ENCODE assay signal across 8 mouse cellular contexts in the genomic region with DNA sequence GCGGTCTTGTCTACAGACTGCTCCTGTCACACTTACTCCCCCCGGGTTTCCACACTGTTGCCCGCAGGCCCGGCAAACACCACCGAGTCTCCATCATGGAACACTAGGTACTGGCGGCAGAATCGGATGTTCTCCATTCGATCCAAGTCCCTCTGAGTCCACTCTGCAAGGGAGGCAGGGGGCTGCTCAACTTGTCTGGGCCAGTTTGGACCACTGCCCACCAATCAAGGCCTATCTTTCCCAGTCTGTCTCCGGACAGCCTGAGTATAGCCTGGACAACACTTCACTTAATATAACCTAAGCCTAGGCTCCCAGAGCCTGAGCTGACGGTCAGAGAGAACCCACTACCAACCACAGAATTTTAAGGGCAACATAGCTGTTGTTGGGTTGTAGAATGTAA. TPM values are rescaled to one million over a fixed set of nuclear protein-coding genes. Genes with fewer than 3 reads are reported as not detected.
DNase-seq lines count a peak whose midpoint lies in the region; ATAC-seq and TF ChIP-seq lines count a peak whose summit lies in the region.

No protein-coding gene starts in this region.

- no peak for DNase-seq in kidney, adult 2 months
- no peak for DNase-seq in kidney, postnatal 4 days
- DNase-seq in adipocyte (ENCODE audit: low spot score), result peak; percentile 12
- DNase-seq in spleen, adult 12 weeks (ENCODE audit: low spot score), result no peak
- DNase-seq in urinary bladder, adult 2 months (ENCODE audit: low spot score), result no peak
- no peak for DNase-seq in spleen, postnatal 36 days (ENCODE audit: low spot score in 2 of 2)

- 34% methylated on average over 10 of the region's 10 CpGs for WGBS in kidney, adult 2 months
- 77% methylated on average over 10 of the region's 10 CpGs for WGBS in hindbrain, embryonic 13.5 days
- WGBS in midbrain, embryonic 15.5 days, result 65% methylated on average over 10 of the region's 10 CpGs

- H3K4me3 ChIP-seq in kidney, adult 2 months (ENCODE audit: insufficient read depth, low read depth, low read length), result peak overlapping the region; percentile 83
- H3K4me3 ChIP-seq in hindbrain, embryonic 13.5 days, result peak overlapping the region; percentile 75
- peak overlapping the region; percentile 61 for H3K4me3 ChIP-seq in midbrain, embryonic 15.5 days

- H3K27ac ChIP-seq in kidney, adult 2 months (ENCODE audit: insufficient read depth, low read depth, low read length), result peak overlapping the region; percentile 74
- peak overlapping the region; percentile 83; the same call in 1 of the 2 replicates for H3K27ac ChIP-seq in hindbrain, embryonic 13.5 days
- H3K27ac ChIP-seq in midbrain, embryonic 15.5 days, result no peak overlapping the region; the same call in 1 of the 2 replicates

- no peaks in the 10 kb centered on the region for H3K27me3 ChIP-seq in kidney, adult 2 months (replicated peaks; ENCODE audit: control insufficient read depth, insufficient read depth, low read length)
- no peaks in the 10 kb centered on the region for H3K27me3 ChIP-seq in hindbrain, embryonic 13.5 days
- H3K27me3 ChIP-seq in midbrain, embryonic 15.5 days (replicated peaks), result no peaks in the 10 kb centered on the region

- ATAC-seq in hindbrain, embryonic 13.5 days (ENCODE audit: low FRiP score), result 0 out of 2 replicates have a peak, but pooled peaks have one; percentile 2
- peak; percentile 12; the same call in 1 of the 2 replicates for ATAC-seq in midbrain, embryonic 15.5 days (replicated peaks)

- H3K4me2 ChIP-seq in hindbrain, embryonic 13.5 days, result peak overlapping the region; percentile 96
- H3K4me2 ChIP-seq in midbrain, embryonic 15.5 days, result peak overlapping the region; percentile 96

- peaks cover 15% of the 10 kb centered on the region for H3K4me1 ChIP-seq in kidney, adult 2 months (ENCODE audit: control insufficient read depth, insufficient read depth, low read length)
- peaks cover 30% of the 10 kb centered on the region for H3K4me1 ChIP-seq in hindbrain, embryonic 13.5 days (replicated peaks)
- H3K4me1 ChIP-seq in midbrain, embryonic 15.5 days, result peaks cover 20% of the 10 kb centered on the region

- no peak for TF ChIP-seq POLR2A in kidney, adult 2 months (IDR thresholded peaks at IDR 0.05; ENCODE audit: low read depth, low read length)

- no peaks in the 10 kb centered on the region for H3K9me3 ChIP-seq in hindbrain, embryonic 13.5 days
- no peaks in the 10 kb centered on the region for H3K9me3 ChIP-seq in midbrain, embryonic 15.5 days

- H3K9ac ChIP-seq in hindbrain, embryonic 13.5 days, result peak overlapping the region; percentile 88
- H3K9ac ChIP-seq in midbrain, embryonic 15.5 days, result peak overlapping the region; percentile 75

- peaks cover 3% of the 10 kb centered on the region for H3K36me3 ChIP-seq in kidney, adult 2 months (ENCODE audit: control insufficient read depth, insufficient read depth, low read length)
- peaks cover 53% of the 10 kb centered on the region for H3K36me3 ChIP-seq in hindbrain, embryonic 13.5 days
- peaks cover 17% of the 10 kb centered on the region for H3K36me3 ChIP-seq in midbrain, embryonic 15.5 days (replicated peaks)

- TF ChIP-seq CTCF in kidney, adult 2 months (conservative IDR thresholded peaks at IDR 0.05; ENCODE audit: insufficient read depth, insufficient read length, low read depth, low read length), result no peak

RNA-seq across cellular contexts. Expression of gene Apeh, which starts 0.8 kb away (rescaled TPM):
- 299 and 327 TPM in 2 replicates for polyA plus RNA-seq in kidney, adult 2 months (2012; rRNA removed)
- 57.7 and 57.8 TPM in 2 replicates for polyA plus RNA-seq in hindbrain, embryonic 13.5 days (2015; fragmentation: Nextera tagmentation; extraction: Ambion mirVana)
- 54.7 and 61.3 TPM in 2 replicates for polyA plus RNA-seq in midbrain, embryonic 15.5 days (2015; fragmentation: Nextera tagmentation; extraction: Ambion mirVana)
- 58.4 and 64.1 TPM in 2 replicates for polyA plus RNA-seq in urinary bladder, adult 2 months (2012; rRNA removed)

RNA-seq across cellular contexts. Expression of gene Rnf123, which starts 10.4 kb away (rescaled TPM):
- 92.1 and 106 TPM in 2 replicates for polyA plus RNA-seq in kidney, adult 2 months (2012; rRNA removed)
- 42.8 and 43.1 TPM in 2 replicates for polyA plus RNA-seq in hindbrain, embryonic 13.5 days (2015; fragmentation: Nextera tagmentation; extraction: Ambion mirVana)
- 54.7 and 55.0 TPM in 2 replicates for polyA plus RNA-seq in midbrain, embryonic 15.5 days (2015; fragmentation: Nextera tagmentation; extraction: Ambion mirVana)
- polyA plus RNA-seq in urinary bladder, adult 2 months (2012; rRNA removed), result 54.6 and 60.6 TPM in 2 replicates

RNA-seq across cellular contexts. Expression of gene Mst1, which starts 13.3 kb away (rescaled TPM):
- 0.31 and 0.39 TPM in 2 replicates for polyA plus RNA-seq in kidney, adult 2 months (2012; rRNA removed)
- polyA plus RNA-seq in hindbrain, embryonic 13.5 days (2015; fragmentation: Nextera tagmentation; extraction: Ambion mirVana), result not detected in 2 replicates
- polyA plus RNA-seq in midbrain, embryonic 15.5 days (2015; fragmentation: Nextera tagmentation; extraction: Ambion mirVana), result not detected in 2 replicates
- polyA plus RNA-seq in urinary bladder, adult 2 months (2012; rRNA removed), result 5.6 and 6.2 TPM in 2 replicates

RNA-seq across cellular contexts. Expression of gene Amigo3, which starts 40.6 kb away (rescaled TPM):
- 1.2 and 1.3 TPM in 2 replicates for polyA plus RNA-seq in kidney, adult 2 months (2012; rRNA removed)
- 3.1 and 3.4 TPM in 2 replicates for polyA plus RNA-seq in hindbrain, embryonic 13.5 days (2015; fragmentation: Nextera tagmentation; extraction: Ambion mirVana)
- polyA plus RNA-seq in midbrain, embryonic 15.5 days (2015; fragmentation: Nextera tagmentation; extraction: Ambion mirVana), result 3.5 and 3.6 TPM in 2 replicates
- polyA plus RNA-seq in urinary bladder, adult 2 months (2012; rRNA removed), result 2.3 and 2.6 TPM in 2 replicates

RNA-seq across cellular contexts. Expression of gene Gmppb, which starts 44.5 kb away (rescaled TPM):
- 14.0 and 16.0 TPM in 2 replicates for polyA plus RNA-seq in kidney, adult 2 months (2012; rRNA removed)
- polyA plus RNA-seq in hindbrain, embryonic 13.5 days (2015; fragmentation: Nextera tagmentation; extraction: Ambion mirVana), result 20.1 and 21.1 TPM in 2 replicates
- polyA plus RNA-seq in midbrain, embryonic 15.5 days (2015; fragmentation: Nextera tagmentation; extraction: Ambion mirVana), result 19.6 and 22.0 TPM in 2 replicates
- 18.8 and 23.9 TPM in 2 replicates for polyA plus RNA-seq in urinary bladder, adult 2 months (2012; rRNA removed)
